Mouse (Mus musculus) forebrain, embryonic 13.5 days (tissue): ENCODE results near the gene Fbxo28. TPM values are rescaled to one million over a fixed set of nuclear protein-coding genes. Genes with fewer than 3 reads are reported as not detected.
"Not testable (repeated sequence)": the region's sequence is repeated elsewhere in the genome, so short reads cannot be mapped to it uniquely, and the experiment has no call there.

Experiments used
- ATAC-seq: fragments of 200-750 bp; cut with Nextera tagmentation; 2 replicates; pipeline ENCODE4 v1.8.0; 2017
- H3K27ac ChIP-seq: fragments of 300-500 bp; sonication (generic); 2 replicates; pipeline ENCODE4 v1.5.1; 2015; ENCODE audit warnings: inconsistent platforms, mild to moderate bottlenecking, moderate library complexity
- H3K27me3 ChIP-seq: fragments of 300-500 bp; sonication (generic); 2 replicates; pipeline ENCODE4 v1.6.1; 2015; ENCODE audit warnings: mild to moderate bottlenecking, inconsistent platforms
- H3K36me3 ChIP-seq: fragments of 300-500 bp; sonication (generic); 2 replicates; pipeline ENCODE4 v1.6.1; 2015; ENCODE audit warnings: mild to moderate bottlenecking, inconsistent platforms; ENCODE audit not compliant: poor library complexity, severe bottlenecking
- H3K4me1 ChIP-seq: fragments of 300-500 bp; sonication (generic); 2 replicates; pipeline ENCODE4 v1.6.1; 2015; ENCODE audit warnings: inconsistent platforms
- H3K4me2 ChIP-seq: fragments of 300-500 bp; sonication (generic); 2 replicates; pipeline ENCODE4 v1.6.1; 2015; ENCODE audit warnings: inconsistent platforms, mild to moderate bottlenecking, moderate library complexity
- H3K4me3 ChIP-seq: fragments of 300-500 bp; sonication (generic); 2 replicates; pipeline ENCODE4 v1.5.1; 2015; ENCODE audit warnings: mild to moderate bottlenecking, inconsistent platforms
- H3K9ac ChIP-seq: fragments of 300-500 bp; sonication (generic); 2 replicates; pipeline ENCODE4 v1.6.1; 2015; ENCODE audit warnings: mild to moderate bottlenecking, inconsistent platforms
- H3K9me3 ChIP-seq: fragments of 300-500 bp; sonication (generic); replicated peaks from 2 replicates; pipeline ENCODE4 v1.6.1; 2016; ENCODE audit warnings: inconsistent platforms
- WGBS: fragments of 180-500 bp; shearing (Covaris S2); methylation state at CpG from one replicate; pipeline ENCODE4 v1.1.7; 2015; 5-methylcytosine and 5-hydroxymethylcytosine counted together
- polyA plus RNA-seq: library from polyadenylated mRNA; unstranded; fragments of >200 nt; fragmentation: Nextera tagmentation; extraction: Ambion mirVana; gene quantifications from 2 replicates; pipeline ENCODE4 v1.2.1, GENCODE M21; 2015

Gene Fbxo28
- polyA plus RNA-seq, 1 experiment from 2014 or later = 29.3 TPM

- Histone ChIP-seq H3K4me3 (no peak overlapping the region), H3K27me3 (no peaks in the 10 kb centered on the region), H3K4me1 (no peaks in the 10 kb centered on the region), H3K9me3 (no peaks in the 10 kb centered on the region), H3K27ac (no peak overlapping the region), H3K9ac (no peak overlapping the region), H3K4me2 (no peak overlapping the region), H3K36me3 (no peaks in the 10 kb centered on the region)
- no peak for ATAC-seq
- 84% methylated on average over 6 of the region's 6 CpGs for WGBS
Measured at GRCm38 (mm10) chr1:182302176-182302870, 39.1 kb downstream of the Fbxo28 start.

GRCm38 (mm10) chr1:182297821-182298220, 43.6 kb downstream of the Fbxo28 start:
- Histone ChIP-seq H3K4me2 (no peak overlapping the region), H3K27ac (no peak overlapping the region), H3K36me3 (no peaks in the 10 kb centered on the region), H3K9me3 (peaks cover 6% of the 10 kb centered on the region), H3K9ac (no peak overlapping the region), H3K27me3 (peaks cover 3% of the 10 kb centered on the region; the same call in 1 of the 2 replicates), H3K4me3 (no peak overlapping the region), H3K4me1 (no peaks in the 10 kb centered on the region)
- no peak for ATAC-seq
- WGBS = 92% methylated on average over 5 of the region's 5 CpGs

DNA sequence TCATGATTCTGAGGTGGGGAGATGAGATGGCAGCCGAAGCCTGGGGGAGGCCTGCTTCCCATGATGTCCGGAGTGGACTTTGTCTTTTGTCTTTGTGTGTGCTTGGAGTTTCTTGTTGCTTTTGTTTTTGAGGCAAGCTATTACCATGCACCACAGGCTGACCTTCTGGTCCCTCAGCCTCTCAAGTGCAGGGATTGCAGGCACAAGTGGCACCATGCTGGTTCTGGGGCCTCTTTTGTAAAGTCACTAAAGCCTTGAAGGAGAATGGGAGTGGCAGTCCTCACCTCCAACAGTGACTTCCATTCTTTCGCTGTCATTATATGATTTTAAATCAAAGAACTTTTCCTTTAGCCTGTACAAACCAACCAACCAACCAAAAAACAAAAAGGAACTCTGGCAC, 44.2 kb downstream of the Fbxo28 start:
- ATAC-seq = no peak
- Histone ChIP-seq H3K9me3 (peaks cover 6% of the 10 kb centered on the region), H3K4me3 (no peak overlapping the region), H3K36me3 (no peaks in the 10 kb centered on the region), H3K9ac (no peak overlapping the region), H3K4me2 (no peak overlapping the region), H3K27ac (no peak overlapping the region), H3K4me1 (no peaks in the 10 kb centered on the region), H3K27me3 (peaks cover 3% of the 10 kb centered on the region; the same call in 1 of the 2 replicates)
- 25% methylated on average over 3 of the region's 3 CpGs for WGBS

GRCm38 (mm10) chr1:182296816-182297215, 44.6 kb downstream of the Fbxo28 start:
- Histone ChIP-seq H3K4me2 (no peak overlapping the region), H3K27ac (no peak overlapping the region), H3K27me3 (peaks cover 3% of the 10 kb centered on the region; the same call in 1 of the 2 replicates), H3K36me3 (no peaks in the 10 kb centered on the region), H3K4me1 (no peaks in the 10 kb centered on the region), H3K4me3 (no peak overlapping the region), H3K9me3 (peaks cover 6% of the 10 kb centered on the region), H3K9ac (no peak overlapping the region)
- ATAC-seq = no peak
- WGBS = 64% methylated on average over 6 of the region's 6 CpGs

DNA sequence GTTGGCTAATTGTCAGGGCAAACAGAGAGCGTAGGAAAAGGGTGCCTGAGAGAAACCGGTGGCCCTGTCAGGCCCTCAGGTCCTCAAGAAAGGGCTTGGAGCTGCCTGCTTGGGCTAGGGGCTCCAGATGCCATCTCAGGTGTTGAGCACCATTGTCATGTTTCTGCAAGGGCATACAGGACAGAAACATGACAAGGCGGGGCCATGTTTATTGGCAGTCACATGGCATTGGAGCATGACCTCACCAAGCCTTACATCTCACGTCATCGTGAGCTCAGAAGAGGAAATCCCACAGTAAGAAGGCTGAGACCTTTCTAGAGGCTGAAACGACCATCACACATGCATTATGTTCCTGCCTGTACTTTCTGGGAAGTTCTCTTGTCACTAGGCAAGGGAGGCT, 45.3 kb downstream of the Fbxo28 start:
- no peak overlapping the region for H3K9ac ChIP-seq
- H3K27ac ChIP-seq = no peak overlapping the region
- 89% methylated on average over 6 of the region's 6 CpGs for WGBS
- no peak overlapping the region for H3K4me3 ChIP-seq
- H3K4me1 ChIP-seq = no peaks in the 10 kb centered on the region
- H3K4me2 ChIP-seq = no peak overlapping the region
- H3K27me3 ChIP-seq = peaks cover 3% of the 10 kb centered on the region; the same call in 1 of the 2 replicates
- H3K36me3 ChIP-seq = no peaks in the 10 kb centered on the region
- peaks cover 6% of the 10 kb centered on the region for H3K9me3 ChIP-seq
- no peak for ATAC-seq

DNA sequence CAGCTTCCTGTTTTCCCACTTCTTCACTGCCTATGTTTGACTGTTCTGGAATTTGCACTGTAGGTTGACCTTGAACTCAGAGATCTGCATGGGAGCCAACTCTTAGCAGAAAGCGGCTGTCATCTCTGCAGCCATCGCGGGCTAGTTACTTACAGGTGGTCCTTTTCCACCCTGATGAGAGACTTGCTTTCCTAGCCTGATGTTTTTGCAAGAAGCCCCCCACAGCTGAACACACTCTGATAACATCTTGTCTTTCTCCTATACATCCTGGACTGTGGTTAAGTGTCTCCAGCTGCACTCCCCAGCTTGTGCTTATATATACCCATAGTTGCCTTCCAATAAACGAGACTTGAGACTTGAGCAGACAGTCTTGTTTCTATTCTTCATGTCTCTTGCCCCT, 49.1 kb downstream of the Fbxo28 start:
- Histone ChIP-seq H3K4me3 (no peak overlapping the region), H3K27me3 (peaks cover 3% of the 10 kb centered on the region; the same call in 1 of the 2 replicates), H3K9me3 (peaks cover 6% of the 10 kb centered on the region), H3K9ac (no peak overlapping the region), H3K4me2 (no peak overlapping the region), H3K36me3 (no peaks in the 10 kb centered on the region), H3K4me1 (no peaks in the 10 kb centered on the region), H3K27ac (no peak overlapping the region)
- no peak for ATAC-seq
- 91% methylated on average over 4 of the region's 4 CpGs for WGBS

DNA sequence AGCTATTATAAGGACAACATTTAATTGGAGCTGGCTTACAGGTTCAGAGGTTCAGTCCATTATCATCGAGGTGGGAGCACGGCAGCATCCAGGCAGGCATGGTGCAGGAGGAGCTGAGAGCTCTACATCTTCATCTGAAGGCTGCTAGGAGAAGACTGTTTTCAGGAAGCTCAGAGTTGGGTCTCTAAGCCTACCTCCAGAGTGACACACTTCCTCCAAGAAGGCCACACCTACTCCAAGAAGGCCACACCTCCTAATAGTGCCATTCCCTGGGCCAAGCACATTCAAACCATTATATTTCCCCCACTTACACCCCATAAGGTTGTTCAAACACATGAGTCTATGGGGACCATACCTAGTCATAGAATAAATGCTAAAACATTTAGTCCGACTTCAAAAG, 50.7 kb downstream of the Fbxo28 start:
- not testable (repeated sequence) for H3K36me3 ChIP-seq, H3K4me3 ChIP-seq, H3K9me3 ChIP-seq, H3K4me1 ChIP-seq, H3K27ac ChIP-seq, H3K4me2 ChIP-seq, ATAC-seq, H3K27me3 ChIP-seq, H3K9ac ChIP-seq
- WGBS = 88% methylated on average over 3 of the region's 3 CpGs

DNA sequence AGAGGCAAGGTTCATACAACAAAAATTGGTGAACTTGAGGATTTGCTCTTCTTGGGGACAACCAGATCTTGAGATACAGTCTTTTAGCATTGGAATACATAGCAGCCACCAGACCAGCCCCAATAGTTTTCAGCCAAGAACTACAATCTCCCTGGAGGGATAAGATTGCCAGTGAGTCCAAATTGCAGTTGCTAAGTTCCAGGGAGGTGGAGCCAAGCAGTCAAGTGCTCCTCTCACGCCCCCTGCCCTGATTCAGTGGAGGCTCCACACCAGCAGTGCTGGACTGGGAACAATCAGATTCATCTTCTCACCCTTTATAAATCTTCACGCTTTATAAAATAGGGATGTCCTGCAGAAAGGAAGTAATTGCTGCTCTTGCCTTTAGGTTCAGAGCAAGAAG, 51.6 kb downstream of the Fbxo28 start:
- WGBS = 82% methylated on average over 2 of the region's 2 CpGs

GRCm38 (mm10) chr1:182288601-182289000, 52.8 kb downstream of the Fbxo28 start:
- Histone ChIP-seq H3K4me3 (no peak overlapping the region), H3K9ac (no peak overlapping the region), H3K27me3 (peaks cover 9% of the 10 kb centered on the region), H3K9me3 (no peaks in the 10 kb centered on the region), H3K36me3 (no peaks in the 10 kb centered on the region), H3K27ac (no peak overlapping the region), H3K4me1 (no peaks in the 10 kb centered on the region), H3K4me2 (no peak overlapping the region)
- ATAC-seq = no peak
- WGBS = 42% methylated on average over 2 of the region's 2 CpGs

More for the DNA sequence above, 51.6 kb downstream of the Fbxo28 start:
- H3K27me3 ChIP-seq = 0 out of 2 replicates have a peak, but pooled peaks cover 2% of the 10 kb centered on the region
- no peak overlapping the region for H3K4me2 ChIP-seq
- H3K36me3 ChIP-seq = no peaks in the 10 kb centered on the region
- H3K9me3 ChIP-seq = 0 out of 2 replicates have a peak, but pooled peaks cover under 1% of the 10 kb centered on the region
- H3K9ac ChIP-seq = no peak overlapping the region
- no peak overlapping the region for H3K27ac ChIP-seq
- no peaks in the 10 kb centered on the region for H3K4me1 ChIP-seq
- no peak for ATAC-seq
- no peak overlapping the region for H3K4me3 ChIP-seq

DNA sequence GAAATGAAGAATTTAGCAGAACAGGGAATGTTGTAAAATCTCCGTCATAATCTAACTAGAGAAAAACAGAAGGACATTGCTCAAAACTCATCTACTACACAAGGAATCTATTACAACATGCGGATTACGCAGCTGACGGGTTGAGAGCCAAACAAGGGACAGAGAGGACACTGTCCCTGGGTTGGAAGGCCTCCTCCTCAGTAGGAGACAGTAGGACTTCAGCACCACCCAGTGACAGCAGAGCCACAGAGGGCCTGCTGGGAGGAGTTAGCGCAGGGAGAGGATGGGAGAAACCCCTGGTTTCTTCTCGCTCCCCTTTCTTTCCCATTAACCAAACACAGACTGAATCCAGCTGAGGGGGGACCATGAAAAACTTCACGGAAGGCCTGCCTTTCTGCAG, 53.6 kb downstream of the Fbxo28 start:
- H3K4me2 ChIP-seq = no peak overlapping the region
- H3K9me3 ChIP-seq = no peaks in the 10 kb centered on the region
- 75% methylated on average over 7 of the region's 7 CpGs for WGBS
- no peak overlapping the region for H3K27ac ChIP-seq
- ATAC-seq = no peak
- H3K9ac ChIP-seq = no peak overlapping the region
- no peak overlapping the region for H3K4me3 ChIP-seq
- peaks cover 4% of the 10 kb centered on the region; the same call in 1 of the 2 replicates for H3K4me1 ChIP-seq
- peaks cover 14% of the 10 kb centered on the region for H3K27me3 ChIP-seq
- no peaks in the 10 kb centered on the region for H3K36me3 ChIP-seq

DNA sequence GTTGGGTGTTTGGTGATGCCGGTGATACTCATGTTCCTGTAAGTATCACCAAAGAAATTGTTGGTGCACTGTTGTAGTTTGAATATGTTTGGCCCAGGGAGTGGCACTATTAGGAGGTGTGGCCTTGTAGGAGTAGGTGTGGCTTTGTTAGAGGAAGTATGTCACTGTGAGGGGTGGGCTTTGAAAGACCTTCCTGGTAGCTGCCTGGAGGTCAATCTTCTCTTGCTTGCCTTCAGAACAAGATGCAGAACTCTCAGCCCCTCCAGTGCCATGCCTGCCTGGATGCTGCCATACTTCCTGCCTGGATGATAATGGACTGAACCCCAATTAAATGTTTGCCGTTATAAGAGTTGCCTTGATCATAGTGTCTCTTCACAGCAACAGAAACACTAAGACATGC, 56.6 kb downstream of the Fbxo28 start:
- WGBS = 99% methylated on average over 2 of the region's 2 CpGs
- Histone ChIP-seq H3K9me3 (no peaks in the 10 kb centered on the region), H3K9ac (no peak overlapping the region), H3K4me2 (no peak overlapping the region), H3K27ac (no peak overlapping the region), H3K4me1 (peaks cover 20% of the 10 kb centered on the region), H3K36me3 (no peaks in the 10 kb centered on the region), H3K27me3 (peaks cover 14% of the 10 kb centered on the region), H3K4me3 (no peak overlapping the region)
- ATAC-seq = no peak

DNA sequence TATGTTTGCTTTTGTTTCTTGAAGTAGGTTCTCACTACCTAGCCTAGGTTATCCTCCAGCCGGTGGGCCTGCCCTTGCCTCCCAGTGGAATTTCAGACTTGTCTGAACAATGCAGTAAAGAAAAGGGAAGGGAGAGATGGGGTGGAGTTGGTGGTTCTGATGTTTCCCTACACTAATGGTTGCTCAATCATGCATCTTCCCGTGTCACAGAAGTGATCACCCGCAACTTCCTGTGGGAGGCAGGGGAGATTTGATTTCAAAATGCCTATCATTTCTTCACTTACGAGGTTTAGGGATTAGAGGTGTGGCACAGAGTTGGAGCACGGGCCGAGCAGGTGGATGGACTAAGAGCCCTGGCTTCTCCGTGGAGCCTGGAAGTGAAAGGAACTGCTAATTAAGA, 58.2 kb downstream of the Fbxo28 start:
- H3K36me3 ChIP-seq = peaks cover 10% of the 10 kb centered on the region
- H3K4me2 ChIP-seq = peak overlapping the region; percentile 71
- H3K27me3 ChIP-seq = peaks cover 14% of the 10 kb centered on the region
- peaks cover 20% of the 10 kb centered on the region for H3K4me1 ChIP-seq
- 32% methylated on average over 7 of the region's 7 CpGs for WGBS
- H3K27ac ChIP-seq = no peak overlapping the region
- no peak overlapping the region for H3K9ac ChIP-seq
- peak overlapping the region; percentile 77 for H3K4me3 ChIP-seq
- H3K9me3 ChIP-seq = no peaks in the 10 kb centered on the region
- no peak for ATAC-seq
